15 mouse cellular contexts compared by ENCODE assay signal in the genomic region with DNA sequence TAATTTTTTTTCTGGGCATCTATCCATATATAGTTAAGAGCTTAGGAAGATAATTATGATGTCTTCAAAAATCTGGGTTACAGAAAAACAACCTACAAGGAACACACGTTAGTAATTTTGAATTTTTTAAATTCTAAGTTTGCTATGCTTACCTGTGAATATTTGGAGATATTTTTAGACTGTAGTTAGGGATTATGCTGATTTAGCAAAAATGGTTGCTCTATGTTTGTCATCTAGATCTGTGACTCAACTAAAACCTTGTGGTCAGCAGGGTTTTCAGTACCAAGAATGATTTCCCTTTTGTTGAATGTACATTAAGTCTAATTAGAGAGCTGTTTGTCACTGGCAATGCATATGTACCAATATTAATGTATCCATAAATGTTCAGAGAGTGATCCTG.
"Had no signal": no experiment of that assay in that cellular context is flagged by ENCODE, and none has a peak within 500 bp of the region (broad histone marks: within the 10 kb centered on the region; RNA-seq: fewer than 3 reads in every experiment).

No protein-coding gene starts in this region.

- H3K4me2 ChIP-seq: neural tube, embryonic 13.5 days; neural tube, embryonic 15.5 days; stomach, embryonic 15.5 days had no signal

- H3K27ac ChIP-seq: neural tube, embryonic 13.5 days; neural tube, embryonic 15.5 days; stomach, embryonic 15.5 days had no signal

- H3K4me3 ChIP-seq: neural tube, embryonic 13.5 days; neural tube, embryonic 15.5 days; stomach, embryonic 15.5 days had no signal

- H3K9me3 ChIP-seq: neural tube, embryonic 13.5 days; neural tube, embryonic 15.5 days; stomach, embryonic 15.5 days had no signal

- H3K36me3 ChIP-seq: neural tube, embryonic 13.5 days; neural tube, embryonic 15.5 days; stomach, embryonic 15.5 days had no signal

- H3K27me3 ChIP-seq: neural tube, embryonic 13.5 days; neural tube, embryonic 15.5 days; stomach, embryonic 15.5 days had no signal

- DNase-seq: retina, postnatal 1 day; right cerebral cortex, adult 18-20 months; right cerebral cortex, postnatal 14 days; right cerebral cortex, postnatal 25 days; right cerebral cortex, postnatal 4 days; spleen, adult 18-20 months; thymus, adult 18-20 months; thymus, adult 2 months; thymus, postnatal 14 days; thymus, postnatal 25 days; thymus, postnatal 36 days; thymus, postnatal 4 days had no signal

- H3K4me1 ChIP-seq: neural tube, embryonic 13.5 days; neural tube, embryonic 15.5 days; stomach, embryonic 15.5 days had no signal

- H3K9ac ChIP-seq: neural tube, embryonic 13.5 days; neural tube, embryonic 15.5 days; stomach, embryonic 15.5 days had no signal
